Mouse (Mus musculus): Measurements from ENCODE around the gene Olfr153. TPM values are rescaled to one million over a fixed set of nuclear protein-coding genes. Genes with fewer than 3 reads are reported as not detected.

The Olfr153 gene
- polyA plus RNA-seq, 1 experiment from 2014 or later, result not detected

Other genes with a start within 250 kb of the Olfr153 start
- gene Olfr1118, start 224.2 kb upstream of the Olfr153 start, polyA plus RNA-seq (2016; fragmentation: Nextera tagmentation; extraction: Ambion mirVana), result not detected in 2 replicates
- gene Olfr1120, start 177.0 kb upstream of the Olfr153 start, polyA plus RNA-seq (2016; fragmentation: Nextera tagmentation; extraction: Ambion mirVana), result not detected in 2 replicates
- gene Olfr1121, start 161.9 kb upstream of the Olfr153 start, polyA plus RNA-seq (2016; fragmentation: Nextera tagmentation; extraction: Ambion mirVana), result not detected in 2 replicates
- not detected in 2 replicates for gene Olfr1122, start 145.9 kb upstream of the Olfr153 start, polyA plus RNA-seq (2016; fragmentation: Nextera tagmentation; extraction: Ambion mirVana)
- gene Olfr1123, start 115.2 kb upstream of the Olfr153 start, polyA plus RNA-seq (2016; fragmentation: Nextera tagmentation; extraction: Ambion mirVana), result not detected in 2 replicates
- 0.06 and 0.14 TPM in 2 replicates for gene Olfr1124, start 101.5 kb upstream of the Olfr153 start, polyA plus RNA-seq (2016; fragmentation: Nextera tagmentation; extraction: Ambion mirVana)
- gene Olfr1126, start 77.8 kb upstream of the Olfr153 start, polyA plus RNA-seq (2016; fragmentation: Nextera tagmentation; extraction: Ambion mirVana), result not detected in 2 replicates
- not detected in 2 replicates for gene Pramel7, start 34.7 kb upstream of the Olfr153 start, polyA plus RNA-seq (2016; fragmentation: Nextera tagmentation; extraction: Ambion mirVana)
- gene Pramel6, start 25.2 kb upstream of the Olfr153 start, polyA plus RNA-seq (2016; fragmentation: Nextera tagmentation; extraction: Ambion mirVana), result not detected in 2 replicates
- gene Olfr1128, start 13.7 kb downstream of the Olfr153 start, polyA plus RNA-seq (2016; fragmentation: Nextera tagmentation; extraction: Ambion mirVana), result not detected in 2 replicates
- gene Olfr1129, start 42.1 kb downstream of the Olfr153 start, polyA plus RNA-seq (2016; fragmentation: Nextera tagmentation; extraction: Ambion mirVana), result not detected in 2 replicates
- not detected in 2 replicates for gene Olfr1130, start 74.4 kb downstream of the Olfr153 start, polyA plus RNA-seq (2016; fragmentation: Nextera tagmentation; extraction: Ambion mirVana)
- gene Olfr1131, start 95.3 kb downstream of the Olfr153 start, polyA plus RNA-seq (2016; fragmentation: Nextera tagmentation; extraction: Ambion mirVana), result not detected in 2 replicates
- not detected in 2 replicates for gene Olfr1132, start 105.7 kb downstream of the Olfr153 start, polyA plus RNA-seq (2016; fragmentation: Nextera tagmentation; extraction: Ambion mirVana)
- not detected in 2 replicates for gene Olfr1133, start 115.6 kb downstream of the Olfr153 start, polyA plus RNA-seq (2016; fragmentation: Nextera tagmentation; extraction: Ambion mirVana)
- gene Olfr1134, start 126.7 kb downstream of the Olfr153 start, polyA plus RNA-seq (2016; fragmentation: Nextera tagmentation; extraction: Ambion mirVana), result not detected in 2 replicates
- gene Olfr1135, start 141.9 kb downstream of the Olfr153 start, polyA plus RNA-seq (2016; fragmentation: Nextera tagmentation; extraction: Ambion mirVana), result not detected in 2 replicates
- gene Olfr1136, start 162.2 kb downstream of the Olfr153 start, polyA plus RNA-seq (2016; fragmentation: Nextera tagmentation; extraction: Ambion mirVana), result not detected in 2 replicates
- not detected in 2 replicates for gene Olfr1137, start 181.4 kb downstream of the Olfr153 start, polyA plus RNA-seq (2016; fragmentation: Nextera tagmentation; extraction: Ambion mirVana)
- not detected in 2 replicates for gene Olfr1138, start 208.2 kb downstream of the Olfr153 start, polyA plus RNA-seq (2016; fragmentation: Nextera tagmentation; extraction: Ambion mirVana)
- not detected in 2 replicates for gene Olfr1140, start 212.0 kb downstream of the Olfr153 start, polyA plus RNA-seq (2016; fragmentation: Nextera tagmentation; extraction: Ambion mirVana)
- gene Olfr1141, start 222.2 kb downstream of the Olfr153 start, polyA plus RNA-seq (2016; fragmentation: Nextera tagmentation; extraction: Ambion mirVana), result not detected in 2 replicates
- gene Olfr152, start 247.7 kb downstream of the Olfr153 start, polyA plus RNA-seq (2016; fragmentation: Nextera tagmentation; extraction: Ambion mirVana), result not detected in 2 replicates